Mouse (Mus musculus) heart, embryonic 15.5 days (tissue): ENCODE results near the gene Ocrl. TPM values are rescaled to one million over a fixed set of nuclear protein-coding genes. Genes with fewer than 3 reads are reported as not detected.

Experiments
- ATAC-seq: fragments of 200-750 bp; cut with Nextera tagmentation; replicated peaks from 2 replicates; pipeline ENCODE4 v1.8.0; 2017; ENCODE audit warnings: low read depth, moderate TSS enrichment; ENCODE audit not compliant: insufficient number of reproducible peaks, insufficient read depth, low FRiP score
- H3K27ac ChIP-seq: fragments of 300-500 bp; sonication (generic); 2 replicates; pipeline ENCODE4 v1.5.1; 2015; ENCODE audit warnings: mild to moderate bottlenecking, inconsistent platforms
- H3K27me3 ChIP-seq: fragments of 300-500 bp; sonication (generic); 2 replicates; pipeline ENCODE4 v1.6.1; 2015; ENCODE audit warnings: inconsistent platforms
- H3K36me3 ChIP-seq: fragments of 300-500 bp; sonication (generic); 2 replicates; pipeline ENCODE4 v1.6.1; 2015; ENCODE audit warnings: mild to moderate bottlenecking, inconsistent platforms
- H3K4me1 ChIP-seq: fragments of 300-500 bp; sonication (generic); replicated peaks from 2 replicates; pipeline ENCODE4 v1.6.1; 2015; ENCODE audit warnings: inconsistent platforms
- H3K4me2 ChIP-seq: fragments of 300-500 bp; sonication (generic); 2 replicates; pipeline ENCODE4 v1.6.1; 2015; ENCODE audit warnings: inconsistent platforms, mild to moderate bottlenecking, moderate library complexity
- H3K4me3 ChIP-seq: fragments of 300-500 bp; sonication (generic); 2 replicates; pipeline ENCODE4 v1.5.1; 2015; ENCODE audit warnings: mild to moderate bottlenecking, inconsistent platforms
- H3K9ac ChIP-seq: fragments of 300-500 bp; sonication (generic); 2 replicates; pipeline ENCODE4 v1.6.1; 2015; ENCODE audit warnings: mild to moderate bottlenecking, inconsistent platforms
- H3K9me3 ChIP-seq: fragments of 300-500 bp; sonication (generic); replicated peaks from 2 replicates; pipeline ENCODE4 v1.6.1; 2016; ENCODE audit warnings: inconsistent platforms
- WGBS: fragments of 180-500 bp; shearing (Covaris S2); methylation state at CpG from one replicate; pipeline ENCODE4 v1.1.7; 2015; ENCODE audit warnings: mixed read lengths; 5-methylcytosine and 5-hydroxymethylcytosine counted together
- polyA plus RNA-seq: library from polyadenylated mRNA; unstranded; fragments of >200 nt; fragmentation: Nextera tagmentation; extraction: Ambion mirVana; gene quantifications from 2 replicates; pipeline ENCODE4 v1.2.1, GENCODE M21; 2015

Ocrl gene
- 10.8 and 13.2 TPM in 2 replicates for polyA plus RNA-seq

DNA sequence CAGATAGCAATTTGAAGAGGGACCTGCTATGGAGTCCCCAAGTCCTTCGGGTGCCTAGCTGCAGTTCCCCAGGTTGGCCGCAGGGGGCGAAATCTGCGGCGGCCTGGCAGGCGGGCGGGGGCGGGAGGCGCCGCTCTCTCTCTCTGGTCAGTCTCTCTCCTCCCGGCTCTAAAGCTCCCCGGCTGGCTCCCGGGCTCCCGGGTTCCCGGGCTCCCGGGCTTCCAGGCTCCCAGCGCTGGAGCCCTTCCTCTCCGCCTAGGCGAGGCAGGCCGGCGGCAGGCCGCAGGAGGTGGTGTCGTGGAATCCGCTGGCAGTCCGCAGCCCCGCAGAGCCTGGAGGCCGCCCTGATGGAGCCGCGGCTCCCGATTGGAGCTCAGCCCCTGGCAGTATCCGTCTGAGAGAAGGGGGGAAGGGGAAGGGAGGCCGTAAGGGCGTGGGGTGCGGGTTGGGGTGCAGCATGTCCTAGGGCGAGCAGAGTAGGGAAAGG lies at the start of gene Ocrl:
TSS of gene Ocrl (plus strand) at position 82 of the 487 bp plus-strand sequence.
- Histone ChIP-seq H3K4me2 (peak within 1 kb of the TSS; percentile 60), H3K4me1 (peaks cover 6% of the 10 kb centered on the region; the same call in 1 of the 2 replicates), H3K9ac (peak within 1 kb of the TSS; percentile 71), H3K9me3 (no peaks in the 10 kb centered on the region), H3K27me3 (no peaks in the 10 kb centered on the region), H3K4me3 (peak within 1 kb of the TSS; percentile 65), H3K27ac (peak within 1 kb of the TSS; percentile 81), H3K36me3 (no peaks in the 10 kb centered on the region)
- ATAC-seq, result peak; percentile 82
- 7% methylated on average over 34 of the region's 35 CpGs for WGBS

DNA sequence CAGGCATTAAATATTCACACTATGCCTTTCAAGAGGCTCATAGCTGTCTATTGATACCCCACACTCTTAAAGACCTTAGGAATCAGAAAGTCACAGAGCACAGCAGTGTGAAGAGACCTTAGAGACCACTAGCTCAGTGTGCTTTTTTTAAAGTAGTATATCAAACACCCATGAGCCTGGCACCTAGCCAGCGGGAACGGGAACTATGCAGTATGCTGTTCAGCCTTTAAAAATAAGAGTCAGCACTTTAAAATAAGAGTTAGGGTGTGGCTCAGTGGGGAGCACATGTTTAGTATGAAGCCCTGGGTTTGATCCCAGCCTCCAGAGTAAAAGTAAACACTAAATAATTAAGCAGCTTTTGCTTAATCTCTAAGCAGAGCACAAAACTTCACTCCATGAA lies 32.1 kb upstream of the Ocrl start:
- Histone ChIP-seq H3K4me3 (no peak overlapping the region), H3K4me1 (no peaks in the 10 kb centered on the region), H3K4me2 (no peak overlapping the region), H3K9me3 (no peaks in the 10 kb centered on the region), H3K27ac (peak overlapping the region; percentile 31), H3K36me3 (no peaks in the 10 kb centered on the region), H3K9ac (no peak overlapping the region), H3K27me3 (no peaks in the 10 kb centered on the region)
- 0 out of 2 replicates have a peak, but pooled peaks have one; percentile 53 for ATAC-seq
- 28% methylated on average over 2 of the region's 2 CpGs for WGBS

DNA sequence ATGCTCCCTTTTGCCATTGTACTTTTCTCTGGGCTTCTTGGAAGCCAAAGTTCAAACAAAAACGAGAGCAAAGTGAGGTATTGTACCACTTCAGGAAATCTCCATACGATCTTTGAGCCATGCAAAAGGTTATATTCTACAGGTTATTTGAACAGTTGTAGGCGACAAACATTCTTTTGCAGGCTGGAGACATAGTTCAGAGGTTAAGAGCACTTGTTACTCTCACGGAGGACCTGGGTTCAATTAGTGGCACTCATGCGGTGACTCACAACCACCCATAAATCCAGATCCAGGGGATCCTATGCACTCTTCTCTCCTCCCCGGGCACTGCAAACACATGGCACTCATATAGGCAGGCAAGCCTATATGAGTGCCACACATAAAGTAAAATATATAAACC lies 29.4 kb upstream of the Ocrl start:
- Histone ChIP-seq H3K27me3 (no peaks in the 10 kb centered on the region), H3K4me3 (no peak overlapping the region), H3K9me3 (no peaks in the 10 kb centered on the region), H3K9ac (no peak overlapping the region), H3K4me1 (no peaks in the 10 kb centered on the region), H3K4me2 (no peak overlapping the region), H3K27ac (no peak overlapping the region), H3K36me3 (no peaks in the 10 kb centered on the region)
- 84% methylated on average over 6 of the region's 6 CpGs for WGBS
- no peak for ATAC-seq

DNA sequence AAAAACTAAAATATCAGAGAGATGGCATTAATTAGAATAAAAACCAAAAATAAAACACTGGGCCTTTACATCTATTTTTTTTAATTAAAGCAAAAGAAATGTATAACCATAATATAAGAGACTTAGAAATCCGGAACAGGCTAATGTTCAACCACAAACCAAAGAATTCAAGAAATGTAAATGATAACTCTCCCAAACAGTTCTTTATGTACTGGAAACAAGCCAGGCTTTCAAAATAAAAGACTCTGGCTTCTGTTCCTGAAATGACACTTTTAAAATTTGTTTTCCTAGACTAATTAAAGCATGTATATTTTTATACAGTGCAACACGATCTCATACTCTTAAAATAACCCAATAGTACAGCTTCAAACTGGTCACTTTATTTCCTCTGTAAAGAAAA lies 24.8 kb upstream of the Ocrl start:
- Histone ChIP-seq H3K9ac (no peak overlapping the region), H3K4me3 (no peak overlapping the region), H3K4me2 (no peak overlapping the region), H3K27ac (no peak overlapping the region), H3K9me3 (no peaks in the 10 kb centered on the region), H3K4me1 (no peaks in the 10 kb centered on the region), H3K27me3 (no peaks in the 10 kb centered on the region), H3K36me3 (no peaks in the 10 kb centered on the region)
- ATAC-seq, result no peak
- WGBS, result 32% methylated on average over 2 of the region's 2 CpGs

DNA sequence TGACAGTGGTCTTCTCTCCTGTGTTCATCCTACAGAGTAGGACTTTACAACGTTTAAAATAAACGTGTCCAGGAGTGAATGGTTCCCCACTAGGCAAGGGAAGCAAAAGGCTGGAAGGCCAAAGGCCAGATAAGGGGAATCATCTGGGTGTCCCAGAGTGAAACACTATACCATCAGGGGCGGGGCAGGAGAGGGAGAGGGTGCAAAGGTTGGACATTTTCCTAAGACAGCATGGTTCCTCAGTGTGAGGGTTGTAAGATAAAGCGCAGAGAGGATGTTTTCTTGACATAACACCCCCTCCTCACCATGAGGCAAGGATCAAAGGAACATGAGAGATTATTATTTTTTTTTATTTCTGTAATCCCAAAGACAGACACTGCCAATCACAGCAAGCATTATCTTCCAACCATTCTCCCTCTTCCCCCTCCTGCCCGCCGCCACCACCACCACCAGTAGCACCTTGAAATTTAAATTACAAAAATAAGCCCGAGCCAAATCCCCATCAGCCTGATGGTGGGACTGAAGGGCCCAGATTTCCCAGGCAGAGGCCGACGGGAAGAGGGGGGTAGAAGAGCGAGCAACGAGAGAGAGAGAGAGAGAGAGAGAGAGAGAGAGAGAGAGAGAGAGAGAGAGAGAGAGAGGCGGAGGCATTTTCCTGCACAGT lies 20.8 kb upstream of the Ocrl start:
- Histone ChIP-seq H3K4me2 (peak overlapping the region; percentile 69), H3K27ac (peak overlapping the region; percentile 77), H3K27me3 (no peaks in the 10 kb centered on the region), H3K36me3 (no peaks in the 10 kb centered on the region), H3K9ac (peak overlapping the region; percentile 68), H3K4me3 (peak overlapping the region; percentile 67), H3K4me1 (no peaks in the 10 kb centered on the region), H3K9me3 (no peaks in the 10 kb centered on the region)
- 4% methylated on average over 11 of the region's 12 CpGs for WGBS
- no peak for ATAC-seq

DNA sequence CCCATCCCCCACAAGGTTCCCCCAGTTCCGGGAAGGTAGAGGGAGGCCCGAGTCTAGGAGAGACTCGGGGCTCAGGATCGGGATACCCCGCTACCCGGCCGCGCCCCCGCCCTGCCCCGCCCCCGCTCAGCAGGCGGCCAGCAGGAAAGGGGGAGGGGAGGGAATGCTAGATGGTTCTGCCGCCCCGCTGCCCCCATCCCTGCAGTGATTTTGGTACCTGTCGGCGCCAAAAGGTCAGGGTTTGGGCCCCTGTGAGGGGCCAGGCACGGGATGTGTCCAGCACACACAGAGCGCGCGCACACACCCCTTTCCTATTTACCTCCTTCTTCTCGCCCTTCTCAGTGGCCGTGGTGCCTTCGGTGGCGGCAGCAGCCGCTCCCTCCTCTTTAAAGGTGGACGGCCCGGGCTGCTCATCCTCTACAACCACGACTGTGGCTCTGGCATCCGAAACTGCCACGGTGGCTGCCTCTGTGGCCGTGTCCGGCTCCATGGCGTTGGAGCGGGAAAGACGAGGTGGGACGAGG lies 20.2 kb upstream of the Ocrl start:
- Histone ChIP-seq H3K9ac (peak overlapping the region; percentile 68), H3K27me3 (no peaks in the 10 kb centered on the region), H3K9me3 (no peaks in the 10 kb centered on the region), H3K4me2 (peak overlapping the region; percentile 69), H3K4me3 (peak overlapping the region; percentile 67), H3K4me1 (no peaks in the 10 kb centered on the region), H3K36me3 (no peaks in the 10 kb centered on the region), H3K27ac (peak overlapping the region; percentile 77)
- WGBS, result 10% methylated on average over 32 of the region's 36 CpGs
- peak; percentile 66 for ATAC-seq

DNA sequence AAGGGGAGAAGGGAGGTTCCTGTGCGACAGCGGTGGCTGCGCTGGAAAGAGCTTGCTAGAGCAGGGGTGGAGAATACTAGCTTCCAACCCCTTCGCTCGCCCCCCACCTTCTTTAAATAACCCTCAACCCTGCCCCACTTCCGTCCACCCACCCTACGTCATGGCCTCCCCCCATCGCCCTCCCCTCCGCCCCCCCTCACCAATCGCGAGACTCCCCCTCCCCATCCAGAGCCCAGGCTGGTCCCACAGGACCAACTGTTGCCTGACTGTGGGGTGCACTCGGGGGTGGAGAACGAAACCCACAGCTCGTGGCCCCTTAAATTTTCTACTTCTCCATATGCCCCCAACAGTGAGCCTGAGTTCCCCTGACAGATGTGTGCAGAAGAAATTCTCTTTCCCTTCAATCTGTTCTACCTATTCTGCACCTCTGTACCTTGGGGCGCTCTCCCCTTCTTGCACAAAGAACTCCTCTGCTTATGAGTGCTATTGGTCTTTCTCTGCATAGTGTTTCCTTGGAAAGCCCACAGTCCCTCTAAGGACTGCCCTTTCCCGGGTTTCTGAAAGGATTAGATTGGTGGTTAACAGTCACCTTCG lies 19.7 kb upstream of the Ocrl start, which contains the start of gene Smarca1:
TSS of gene Smarca1 (minus strand) at position 544 of the 594 bp plus-strand sequence.
- H3K4me1 ChIP-seq, result no peaks in the 10 kb centered on the region
- 13% methylated on average over 13 of the region's 17 CpGs for WGBS
- peak within 1 kb of the TSS; percentile 69 for H3K4me2 ChIP-seq
- H3K4me3 ChIP-seq, result peak within 1 kb of the TSS; percentile 67
- H3K27ac ChIP-seq, result peak within 1 kb of the TSS; percentile 77
- no peaks in the 10 kb centered on the region for H3K36me3 ChIP-seq
- H3K9me3 ChIP-seq, result no peaks in the 10 kb centered on the region
- ATAC-seq, result peak; percentile 58; the same call in 1 of the 2 replicates
- no peaks in the 10 kb centered on the region for H3K27me3 ChIP-seq
- H3K9ac ChIP-seq, result peak within 1 kb of the TSS; percentile 68

DNA sequence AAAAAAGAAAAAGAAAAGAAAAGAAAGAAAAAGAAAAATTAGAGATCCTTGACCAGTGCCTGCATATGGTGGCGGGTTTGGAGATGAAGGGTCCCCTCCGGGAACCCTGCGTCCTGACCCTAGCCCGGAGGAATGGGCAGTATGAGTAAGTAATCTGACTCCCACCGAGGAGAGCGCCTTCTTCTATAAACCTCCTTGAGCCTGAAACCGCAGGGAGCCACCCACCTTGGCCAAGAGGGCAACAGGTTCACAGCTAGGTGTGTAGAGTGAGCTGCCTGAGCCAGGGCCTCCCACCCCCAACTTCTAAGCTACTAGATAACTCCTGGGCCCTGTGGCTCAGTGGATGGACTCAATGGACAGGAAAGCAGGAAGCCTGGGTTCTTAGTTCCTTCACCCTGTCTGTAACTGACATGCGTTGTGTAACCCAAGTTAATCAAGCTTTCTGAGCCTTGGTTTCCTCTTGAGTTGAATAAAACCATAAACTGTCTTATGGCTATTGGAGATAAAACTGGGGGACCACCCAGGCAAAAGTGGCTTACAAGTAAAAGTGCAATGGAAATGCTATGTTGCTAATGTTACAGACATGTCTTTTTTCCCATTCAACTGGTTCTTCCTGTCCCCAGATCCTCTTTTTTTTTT lies 836 bp downstream of the Ocrl start:
- peak overlapping the region; percentile 71; the same call in 1 of the 2 replicates for H3K9ac ChIP-seq
- ATAC-seq, result 0 out of 2 replicates have a peak, but pooled peaks have one; percentile 14
- no peaks in the 10 kb centered on the region for H3K9me3 ChIP-seq
- H3K4me2 ChIP-seq, result peak overlapping the region; percentile 60
- H3K4me1 ChIP-seq, result peaks cover 6% of the 10 kb centered on the region; the same call in 1 of the 2 replicates
- no peaks in the 10 kb centered on the region for H3K27me3 ChIP-seq
- no peaks in the 10 kb centered on the region for H3K36me3 ChIP-seq
- H3K27ac ChIP-seq, result no peak overlapping the region
- WGBS, result 12% methylated on average over 8 of the region's 8 CpGs
- H3K4me3 ChIP-seq, result peak overlapping the region; percentile 65

DNA sequence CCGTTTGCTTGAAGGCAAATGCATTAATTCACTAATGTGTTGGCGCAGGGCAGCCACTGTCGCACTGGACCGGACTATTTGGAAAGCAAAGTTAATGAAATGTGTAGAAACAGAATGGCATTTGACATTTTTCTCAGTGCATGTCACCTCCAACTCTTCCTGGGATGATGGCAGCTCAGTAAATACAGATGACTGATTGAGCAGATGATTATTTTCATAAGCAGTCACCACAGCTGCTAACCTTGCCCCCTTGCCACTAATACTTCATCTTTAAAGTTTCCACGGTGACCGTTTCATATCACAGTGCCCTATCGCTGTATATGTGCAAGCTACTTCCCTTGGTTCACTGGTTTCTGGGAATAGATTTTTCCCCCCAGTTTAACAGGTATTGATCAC lies 1.4 kb downstream of the Ocrl start:
- Histone ChIP-seq H3K4me3 (peak overlapping the region; percentile 65; the same call in 1 of the 2 replicates), H3K9ac (no peak overlapping the region), H3K27me3 (no peaks in the 10 kb centered on the region), H3K9me3 (no peaks in the 10 kb centered on the region), H3K4me1 (peaks cover 6% of the 10 kb centered on the region; the same call in 1 of the 2 replicates), H3K27ac (no peak overlapping the region), H3K4me2 (peak overlapping the region; percentile 60), H3K36me3 (no peaks in the 10 kb centered on the region)
- no peak for ATAC-seq
- 74% methylated on average over 7 of the region's 7 CpGs for WGBS

DNA sequence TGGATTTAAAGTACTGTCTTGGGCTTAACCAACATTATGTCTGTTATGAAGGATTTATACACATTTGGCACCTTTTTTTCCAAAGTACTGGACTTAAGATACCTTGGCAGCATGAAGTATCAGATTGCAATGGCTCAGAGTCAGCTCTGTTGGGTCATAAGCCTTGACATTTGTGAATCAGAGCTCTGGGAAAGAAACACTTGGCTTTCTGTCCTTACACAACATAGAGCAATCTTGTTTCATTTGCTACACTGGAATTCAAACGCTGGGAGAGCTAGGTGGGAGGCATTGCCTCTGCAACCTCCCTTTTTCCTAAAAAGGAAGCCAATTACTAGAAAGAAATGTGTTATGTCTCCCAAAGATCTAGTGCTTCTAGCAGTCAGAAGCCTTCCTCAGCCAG lies 4.6 kb downstream of the Ocrl start:
- Histone ChIP-seq H3K27me3 (no peaks in the 10 kb centered on the region), H3K9ac (no peak overlapping the region), H3K36me3 (no peaks in the 10 kb centered on the region), H3K9me3 (no peaks in the 10 kb centered on the region), H3K4me3 (no peak overlapping the region), H3K4me1 (peaks cover 6% of the 10 kb centered on the region; the same call in 1 of the 2 replicates), H3K4me2 (no peak overlapping the region), H3K27ac (no peak overlapping the region)
- no peak for ATAC-seq
- WGBS, result 57% methylated on average over 1 of the region's 1 CpGs

DNA sequence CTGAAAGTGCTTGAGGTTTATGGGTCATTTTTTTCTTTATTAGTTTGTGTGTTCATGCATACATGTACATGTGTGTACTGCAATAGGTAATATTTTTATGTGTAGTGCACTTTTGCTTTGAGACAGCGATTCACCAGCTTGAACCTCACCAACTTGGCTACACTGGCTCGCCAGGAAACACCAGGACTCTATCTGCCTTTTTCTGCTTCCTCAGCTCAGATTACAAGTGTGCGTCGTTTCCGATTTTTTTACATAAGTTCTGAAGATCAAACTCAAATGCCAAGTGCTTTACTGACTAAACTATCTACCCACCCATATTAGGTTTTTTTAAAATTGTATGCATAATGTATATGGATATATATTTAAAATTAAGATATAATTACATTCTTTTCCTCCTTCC lies 8.4 kb downstream of the Ocrl start:
- 71% methylated on average over 5 of the region's 5 CpGs for whole genome bisulfite sequencing
- H3K4me1 ChIP-seq, result no peaks in the 10 kb centered on the region
- ATAC-seq, result no peak
- no peak overlapping the region for H3K4me3 ChIP-seq
- no peak overlapping the region for H3K27ac ChIP-seq
- H3K27me3 ChIP-seq, result no peaks in the 10 kb centered on the region
- no peak overlapping the region for H3K9ac ChIP-seq
- H3K4me2 ChIP-seq, result no peak overlapping the region
- H3K36me3 ChIP-seq, result no peaks in the 10 kb centered on the region
- no peaks in the 10 kb centered on the region for H3K9me3 ChIP-seq
